Mouse (Mus musculus): ENCODE results near the gene Galnt7.

The Galnt7 gene

DNA sequence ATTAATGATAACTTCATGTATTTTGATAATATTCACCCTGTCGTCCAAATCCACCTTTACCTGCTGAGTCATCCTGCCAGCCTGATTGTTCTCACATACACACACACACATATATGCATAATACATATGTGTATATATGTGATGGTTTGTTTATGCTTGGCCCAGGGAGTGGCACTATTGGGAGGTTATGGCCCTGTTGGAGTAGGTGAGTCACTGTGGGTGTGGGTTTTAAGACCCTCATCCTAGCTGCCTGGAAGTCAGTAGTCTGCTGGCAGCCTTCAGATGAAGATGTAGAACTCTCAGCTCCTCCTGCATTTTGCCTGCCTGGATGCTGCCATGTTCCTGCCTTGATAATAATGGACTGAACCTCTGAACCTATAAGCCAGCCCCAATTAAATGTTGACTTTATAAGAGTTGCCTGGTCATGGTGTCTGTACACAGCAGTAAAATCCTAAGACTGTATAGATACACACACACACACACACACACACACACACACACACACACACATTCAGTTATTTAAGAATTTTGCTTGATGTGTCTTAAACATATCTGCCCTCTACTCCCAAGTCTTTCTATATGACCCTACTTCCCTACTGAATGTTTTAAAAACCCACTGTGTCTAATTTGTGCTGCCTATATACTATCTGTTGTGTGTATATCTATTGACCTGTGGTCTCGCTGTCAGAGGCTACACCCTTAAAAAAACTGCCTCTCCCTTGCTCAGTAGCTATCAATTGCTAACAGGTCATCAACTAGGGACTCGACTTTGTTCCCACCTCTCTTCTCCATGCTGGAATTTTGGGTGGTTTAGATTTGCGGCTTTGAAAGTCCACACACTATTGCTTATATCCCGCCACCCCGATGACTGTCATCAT, 23.8 kb downstream of the Galnt7 start:
- no peak for DNase-seq (ENCODE audit: low read depth, low spot score)

DNA sequence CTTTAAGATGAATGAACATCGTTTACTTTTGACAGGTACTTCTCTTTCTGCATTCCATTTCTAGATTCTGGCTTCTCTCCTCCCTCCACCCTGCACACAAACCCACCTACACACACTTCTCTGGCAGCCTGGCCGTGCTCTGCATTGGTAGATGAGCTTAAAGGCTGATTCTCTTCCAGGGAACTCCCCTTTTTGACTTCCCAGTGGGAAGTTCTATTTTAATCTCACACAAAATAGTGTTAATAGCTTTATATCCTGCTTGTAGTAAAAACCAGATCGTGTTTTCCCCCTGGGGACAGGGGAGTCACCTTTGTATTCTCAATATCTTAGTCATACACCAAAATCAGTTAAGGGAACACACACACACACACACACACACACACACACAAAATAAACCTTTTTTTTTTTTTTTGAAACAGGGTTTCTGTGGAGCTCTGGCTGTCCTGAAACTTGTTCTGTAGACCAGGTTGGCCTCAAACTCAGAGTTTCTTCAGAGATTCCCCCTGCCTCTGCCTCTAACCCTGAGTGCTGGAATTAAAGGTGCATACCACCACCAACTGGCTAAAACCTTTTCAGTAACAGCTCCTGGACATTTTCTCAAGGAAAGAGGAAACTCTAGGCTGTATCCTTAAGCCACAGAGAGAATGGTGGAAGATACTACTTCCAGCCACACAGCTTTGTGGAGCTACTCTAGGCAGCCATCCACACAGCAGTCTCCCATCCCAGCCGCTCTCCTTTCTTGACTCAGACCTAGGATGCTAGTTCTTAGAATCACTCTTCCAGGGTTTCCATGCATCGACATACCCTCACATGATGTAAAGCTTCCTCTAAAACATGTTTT, 24.7 kb downstream of the Galnt7 start:
- no peak for DNase-seq (ENCODE audit: low read depth, low spot score)

DNA sequence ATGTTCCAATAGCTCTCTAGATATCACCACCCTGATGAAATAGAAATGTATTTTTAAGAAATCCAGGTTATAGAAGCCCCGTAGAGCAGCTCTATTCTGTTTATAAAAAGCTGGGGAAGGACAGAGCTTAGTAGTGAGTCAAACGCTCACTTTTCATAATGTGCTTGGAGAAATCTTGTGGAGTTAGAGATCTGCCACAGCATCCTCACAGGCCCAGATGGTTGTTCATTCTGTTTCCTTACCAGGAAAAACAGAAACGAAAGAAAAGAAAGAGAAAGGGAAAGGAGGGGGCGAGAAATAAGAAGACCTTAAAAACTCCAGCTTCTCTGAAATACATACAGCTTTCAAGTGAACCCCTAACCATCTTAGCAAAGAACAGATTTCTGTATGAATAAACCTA, 28.9 kb downstream of the Galnt7 start:
- DNase-seq (ENCODE audit: low read depth, low spot score) = no peak

DNA sequence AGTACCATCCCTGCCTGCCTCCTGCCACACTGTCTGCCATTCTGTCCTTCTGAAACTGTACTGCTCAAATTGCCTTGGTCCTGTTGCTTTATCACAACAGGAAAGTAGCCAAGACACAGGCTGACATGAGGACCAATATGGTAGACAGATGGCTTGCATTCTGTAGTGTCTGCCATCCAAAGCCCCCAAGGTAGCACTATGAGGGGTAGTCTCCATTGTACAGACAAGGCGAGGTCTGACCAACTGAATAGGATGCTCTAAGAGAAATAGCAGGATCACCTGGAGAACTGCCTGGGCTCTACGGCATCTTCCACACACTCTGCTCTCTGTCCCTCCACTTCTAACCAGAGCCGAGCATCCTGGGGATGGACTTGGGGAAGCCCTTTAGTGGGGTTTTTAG, 29.8 kb downstream of the Galnt7 start:
- DNase-seq (ENCODE audit: low read depth, low spot score) = no peak

- DNase-seq (ENCODE audit: low read depth, low spot score) = peak; percentile 82
These were observed 35.9 kb downstream of the Galnt7 start for GRCm38 (mm10) chr8:57616965-57617364.

GRCm38 (mm10) chr8:57615016-57615657, 37.7 kb downstream of the Galnt7 start:
- DNase-seq (ENCODE audit: low read depth, low spot score) = no peak

DNA sequence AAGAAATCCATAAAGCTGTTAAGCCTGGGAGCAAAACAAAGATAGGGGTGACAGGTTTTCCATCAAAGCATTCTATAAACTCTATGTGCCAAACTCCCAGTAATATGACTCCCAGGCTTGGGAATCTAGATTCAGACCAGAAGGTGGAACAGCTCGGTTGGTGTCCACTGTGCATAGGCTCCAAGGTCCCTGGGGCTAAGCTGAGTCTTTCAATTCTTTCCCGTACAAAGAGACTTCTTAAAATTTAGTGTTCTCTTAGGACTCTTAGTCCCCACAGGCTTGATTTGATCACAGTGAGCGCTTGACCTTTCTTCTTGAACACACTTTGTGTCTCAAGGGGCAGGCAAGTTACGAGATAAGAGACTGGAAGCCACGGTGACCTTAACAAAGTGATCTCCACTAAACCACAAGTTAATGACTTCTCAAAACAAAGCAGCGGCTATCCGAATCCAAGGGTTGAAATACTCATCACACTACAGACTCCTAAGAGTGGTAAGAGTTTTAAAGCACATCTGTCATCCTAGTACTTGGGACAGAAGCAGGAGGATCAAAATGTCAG, 41.3 kb downstream of the Galnt7 start:
- no peak for DNase-seq (ENCODE audit: low read depth, low spot score)

DNA sequence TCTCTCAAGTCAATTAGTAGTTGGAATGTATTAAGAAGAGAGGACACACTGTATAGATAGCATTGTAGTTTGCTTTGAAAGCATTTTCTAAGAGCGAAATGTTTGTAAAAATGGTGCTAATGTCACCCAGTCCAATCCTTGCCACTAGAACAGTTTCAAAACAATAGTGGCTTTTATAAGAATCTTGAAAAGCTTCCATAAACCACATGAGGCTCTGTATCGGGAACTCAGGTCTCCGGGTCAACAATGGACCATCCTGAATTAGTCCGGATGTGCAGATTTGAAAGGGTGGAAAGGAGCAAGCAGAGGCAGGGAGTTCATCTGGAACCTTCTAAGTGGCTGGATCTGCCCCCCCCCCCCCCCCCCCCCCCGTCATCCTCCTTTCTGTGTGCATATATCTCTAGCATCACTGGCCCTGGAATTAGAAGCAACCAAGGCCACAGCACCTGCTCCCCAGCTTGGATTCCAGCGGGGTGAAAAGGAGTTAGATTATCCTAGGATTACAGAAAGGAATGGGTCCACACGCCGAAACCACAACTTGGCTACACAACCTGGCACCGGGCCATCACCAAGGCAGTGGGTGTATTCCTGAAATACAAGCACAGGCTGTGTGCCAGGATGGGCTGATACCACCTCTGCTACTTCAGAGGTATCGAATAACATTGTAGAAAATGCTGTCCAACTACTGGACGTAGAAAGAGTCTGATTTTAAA, 42.0 kb downstream of the Galnt7 start:
- no peak for DNase-seq (ENCODE audit: low read depth, low spot score)

DNA sequence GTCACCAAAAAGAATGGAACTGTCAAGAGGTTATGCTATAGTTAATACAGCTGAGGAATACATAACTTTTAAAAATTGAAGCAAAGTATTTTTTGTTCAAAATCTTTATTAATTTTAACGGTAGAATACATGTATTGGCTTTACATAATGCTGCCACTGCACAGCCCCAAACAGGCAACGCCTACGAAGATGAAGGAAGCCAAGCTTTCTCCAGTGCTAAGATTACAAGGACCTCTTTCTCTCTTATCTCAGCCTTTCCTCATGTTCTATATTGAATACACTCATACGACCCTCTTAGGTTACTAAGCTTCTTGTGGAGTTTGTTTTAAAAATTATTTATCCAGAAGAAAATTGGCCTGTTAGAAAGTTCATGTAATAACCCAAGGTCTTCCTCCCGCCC, 50.3 kb downstream of the Galnt7 start:
- no peak for DNase-seq (ENCODE audit: low read depth, low spot score)

DNA sequence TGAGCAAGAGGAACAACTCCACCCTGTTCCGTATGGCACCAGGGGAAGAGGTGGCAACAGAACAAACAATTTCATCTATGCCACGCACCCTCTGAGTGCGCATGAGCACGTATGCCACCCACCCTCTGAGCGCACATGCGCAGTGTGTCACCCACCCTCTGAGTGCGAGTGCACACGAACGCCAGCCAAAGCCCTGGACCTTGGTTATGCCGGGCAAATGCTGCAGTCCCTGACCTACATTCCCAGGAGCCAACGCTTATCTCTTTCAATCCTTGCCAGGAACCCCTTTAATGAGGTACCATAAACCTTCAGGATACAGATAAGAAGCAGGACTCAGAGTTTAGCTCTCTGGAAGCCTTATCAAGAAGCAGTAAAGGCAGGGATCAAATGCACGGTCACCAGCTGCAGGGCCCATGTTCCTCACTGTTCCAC, 50.8 kb downstream of the Galnt7 start:
- DNase-seq (ENCODE audit: low read depth, low spot score) = no peak

DNA sequence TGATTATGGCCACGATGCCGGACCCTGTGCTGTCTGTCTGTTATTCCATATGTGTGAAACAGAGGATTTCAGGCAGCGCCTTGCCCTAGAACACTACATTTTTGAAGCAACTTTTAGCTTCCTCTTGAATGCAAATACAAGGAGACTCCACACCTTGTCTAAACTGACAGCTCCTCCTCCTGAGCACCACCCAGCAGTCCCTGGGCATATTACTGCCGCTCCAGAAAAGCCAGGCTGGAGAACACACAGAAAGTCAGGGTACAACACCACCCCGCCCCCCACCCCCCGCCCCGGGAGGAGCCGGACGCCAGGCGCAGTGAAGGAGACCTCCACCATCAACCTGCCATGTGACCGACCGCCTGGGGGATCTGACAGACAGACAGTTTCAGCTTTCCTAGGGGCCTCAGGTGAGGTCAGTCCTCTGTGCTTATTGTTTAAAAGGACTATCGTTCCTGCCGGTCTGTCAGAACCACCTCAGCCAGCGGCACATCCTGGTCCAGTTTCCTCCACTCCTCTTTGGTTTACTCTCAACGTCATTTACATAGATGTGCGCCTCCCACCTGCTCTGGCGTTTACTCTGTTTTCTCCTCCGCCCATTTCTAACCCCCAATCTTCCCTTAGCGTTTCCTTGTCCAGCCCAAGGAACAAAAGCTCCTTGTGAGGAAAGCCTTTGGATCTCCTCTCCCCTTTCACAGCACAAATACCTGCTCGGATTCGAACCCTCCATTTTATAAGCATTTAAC, 52.8 kb downstream of the Galnt7 start:
- peak; percentile 61 for DNase-seq (ENCODE audit: low read depth, low spot score)

GRCm38 (mm10) chr8:57595853-57596252, 57.0 kb downstream of the Galnt7 start:
- DNase-seq (ENCODE audit: low read depth, low spot score) = no peak

DNA sequence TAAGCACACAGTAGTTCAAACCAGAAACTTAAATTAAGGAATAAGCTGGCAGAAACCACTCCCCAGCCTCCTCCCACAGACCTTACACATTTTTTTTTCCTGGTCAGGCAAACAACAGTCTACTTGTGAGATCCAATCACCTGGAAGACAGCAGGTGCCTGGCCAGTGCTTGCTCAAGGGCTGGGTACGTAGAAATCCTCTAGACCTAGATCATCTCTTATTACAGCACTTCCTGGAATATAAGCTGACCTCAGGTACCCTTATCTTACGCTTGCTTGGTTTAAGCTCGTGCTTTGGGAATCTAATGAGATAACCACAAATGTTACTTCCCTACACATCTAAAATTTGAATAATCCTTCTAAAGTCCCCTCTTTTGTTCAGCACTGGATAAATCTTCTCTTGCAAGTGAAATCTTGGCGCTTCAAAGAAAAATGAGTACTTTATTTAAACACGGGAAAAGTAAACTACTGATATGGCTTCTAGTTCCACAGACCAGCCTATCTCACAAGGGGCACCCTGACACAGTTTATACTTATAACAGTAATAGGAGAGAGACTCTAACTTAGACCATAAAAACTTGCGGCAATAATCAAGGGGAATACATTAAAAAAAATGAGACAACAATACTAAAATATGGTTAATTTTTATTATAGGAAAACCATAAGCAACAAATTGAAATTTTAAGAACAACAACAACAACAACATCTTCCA, 58.5 kb downstream of the Galnt7 start:
- DNase-seq (ENCODE audit: low read depth, low spot score) = no peak

GRCm38 (mm10) chr8:57592604-57593003, 60.2 kb downstream of the Galnt7 start:
- DNase-seq (ENCODE audit: low read depth, low spot score) = no peak

DNA sequence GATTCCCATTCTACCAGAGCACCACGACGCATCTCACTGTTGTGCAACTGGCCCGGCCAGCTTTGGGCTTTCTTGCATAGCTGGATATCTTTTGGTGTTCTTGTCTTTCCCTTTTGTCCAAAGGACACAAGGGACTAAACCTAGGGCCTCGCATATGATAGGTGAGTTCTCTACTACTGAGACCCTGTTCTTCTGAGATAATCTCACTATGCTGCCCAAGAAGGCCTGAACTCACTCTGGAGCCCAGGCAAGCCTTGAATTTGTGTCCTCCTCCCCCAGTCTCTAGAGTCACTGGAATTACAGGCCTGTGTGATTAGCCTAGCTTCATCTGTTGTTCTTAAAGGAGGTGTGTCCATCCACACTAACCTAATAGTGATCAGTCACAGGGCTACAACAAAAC, 61.2 kb downstream of the Galnt7 start:
- DNase-seq (ENCODE audit: low read depth, low spot score) = no peak

DNA sequence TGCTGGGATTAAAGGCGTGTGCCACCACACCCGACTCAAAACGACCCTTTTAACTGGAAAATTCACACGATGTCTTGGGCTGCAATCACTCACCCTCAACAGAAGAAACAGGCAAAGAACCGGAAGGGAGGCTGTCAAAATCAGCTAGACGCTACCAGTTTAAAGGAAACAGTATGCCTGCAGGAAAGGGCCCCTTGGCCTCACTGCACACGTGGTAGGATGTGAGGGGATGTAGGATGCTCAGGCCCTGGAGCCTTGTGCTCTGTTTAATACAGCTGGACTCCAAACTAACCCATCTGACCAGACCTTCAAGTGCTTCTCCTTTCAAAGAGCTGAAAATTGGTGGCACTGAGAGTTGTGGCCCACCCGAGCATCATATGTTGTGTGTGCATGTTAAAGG, 62.8 kb downstream of the Galnt7 start:
- no peak for DNase-seq (ENCODE audit: low read depth, low spot score)

DNA sequence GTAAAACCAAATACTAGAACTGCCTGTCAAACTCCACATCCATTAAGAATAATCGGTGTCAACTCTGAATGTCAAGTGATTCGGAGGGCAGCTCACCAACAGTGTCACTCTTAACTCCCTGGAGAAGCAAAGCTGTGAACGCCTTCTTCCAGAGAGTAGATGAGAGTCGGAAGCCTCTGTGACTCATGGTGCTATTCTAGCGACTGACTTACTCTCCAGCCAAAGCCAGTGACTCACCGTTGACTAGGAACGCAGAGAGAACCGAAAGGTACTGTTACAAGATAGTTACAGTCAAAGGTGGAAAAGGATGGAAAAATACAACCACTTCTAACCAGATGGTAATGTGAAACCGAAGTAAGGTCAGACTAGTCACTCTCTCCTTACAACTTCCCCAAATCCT, 63.7 kb downstream of the Galnt7 start:
- no peak for DNase-seq (ENCODE audit: low read depth, low spot score)

DNA sequence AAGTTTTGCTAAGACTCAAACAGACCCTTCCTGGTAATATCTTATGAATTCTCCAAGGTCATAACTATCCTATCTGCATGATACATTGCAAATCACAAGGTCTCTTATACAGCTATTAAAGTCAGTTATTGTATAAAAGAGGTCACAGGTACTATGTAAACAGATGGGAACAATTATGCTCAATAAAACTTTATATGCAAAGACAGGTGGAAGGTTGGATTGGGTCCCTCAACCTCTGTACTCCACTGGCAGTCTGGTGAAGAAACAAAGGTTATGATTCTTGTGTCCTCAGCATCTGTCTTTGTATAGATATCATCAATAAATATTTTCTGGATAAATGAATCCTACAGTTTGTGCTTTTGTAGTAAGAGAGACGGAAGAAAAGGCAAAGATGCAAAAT, 64.2 kb downstream of the Galnt7 start:
- DNase-seq (ENCODE audit: low read depth, low spot score) = no peak

DNA sequence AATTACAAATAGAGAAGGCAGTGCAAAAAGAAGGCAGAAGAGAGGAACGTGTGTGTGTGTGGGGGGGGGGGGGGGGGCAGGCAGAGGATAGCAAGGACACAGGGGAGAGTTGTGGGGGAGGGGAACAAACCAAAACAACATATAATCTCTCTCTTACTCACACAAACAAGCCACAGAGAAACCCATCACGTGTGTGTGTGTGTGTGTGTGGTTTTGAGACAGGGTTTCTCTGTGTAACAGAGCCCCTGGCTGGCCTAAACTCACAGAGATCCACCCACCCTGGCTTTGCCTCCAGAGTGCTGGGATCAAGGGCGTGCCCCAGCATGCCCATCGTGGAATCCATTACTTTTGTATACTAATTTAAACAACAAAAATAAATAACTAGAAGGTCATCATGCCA, 66.2 kb downstream of the Galnt7 start:
- no peak for DNase-seq (ENCODE audit: low read depth, low spot score)

- no peak for DNase-seq (ENCODE audit: low read depth, low spot score)
These were observed 67.0 kb downstream of the Galnt7 start for GRCm38 (mm10) chr8:57585831-57586230.
